Mouse (Mus musculus) lung, embryonic 14.5 days (tissue): Measurements from ENCODE around the gene Coq2. TPM values are rescaled to one million over a fixed set of nuclear protein-coding genes. Genes with fewer than 3 reads are reported as not detected.
A peak's percentile ranks its signal among the peaks of the same experiment; 100 is the strongest.

ENCODE experiments used
- ATAC-seq: fragments of 200-750 bp; cut with Nextera tagmentation; 2 replicates; pipeline ENCODE4 v1.8.0; 2017; ENCODE audit warnings: mild to moderate bottlenecking, moderate TSS enrichment, moderate library complexity; ENCODE audit not compliant: insufficient read depth
- DNase-seq: peaks from one replicate; pipeline ENCODE4 v3.0.0-alpha.2; 2015
- H3K27ac ChIP-seq: fragments of 300-500 bp; sonication (generic); 2 replicates; pipeline ENCODE4 v1.5.1; 2014; ENCODE audit warnings: low read depth, mild to moderate bottlenecking, moderate library complexity
- H3K27me3 ChIP-seq: fragments of 300-500 bp; sonication (generic); 2 replicates; pipeline ENCODE4 v1.6.1; 2014; ENCODE audit warnings: low read length, control low read depth; ENCODE audit not compliant: insufficient read depth
- H3K36me3 ChIP-seq: fragments of 300-500 bp; sonication (generic); 2 replicates; pipeline ENCODE4 v1.6.1; 2014; ENCODE audit warnings: control low read depth; ENCODE audit not compliant: insufficient read depth
- H3K4me1 ChIP-seq: fragments of 300-500 bp; sonication (generic); 2 replicates; pipeline ENCODE4 v1.6.1; 2014; ENCODE audit warnings: antibody characterized with exemption, control low read depth; ENCODE audit not compliant: insufficient read depth
- H3K4me2 ChIP-seq: fragments of 300-500 bp; sonication (generic); 2 replicates; pipeline ENCODE4 v1.6.1; 2014; ENCODE audit warnings: mild to moderate bottlenecking
- H3K4me3 ChIP-seq: fragments of 300-500 bp; sonication (generic); 2 replicates; pipeline ENCODE4 v1.5.1; 2014; ENCODE audit warnings: low read depth, low read length
- H3K9ac ChIP-seq: fragments of 300-500 bp; sonication (generic); 2 replicates; pipeline ENCODE4 v1.6.1; 2014
- H3K9me3 ChIP-seq: fragments of 300-500 bp; sonication (generic); 2 replicates; pipeline ENCODE4 v1.6.1; 2016; ENCODE audit warnings: low read depth, low read length, control low read depth
- CTCF ChIP-seq: IDR thresholded peaks from 2 replicates; pipeline ENCODE4 v1.5.1; 2016; ENCODE audit warnings: antibody characterized with exemption, low read depth
- WGBS: fragments of 180-500 bp; shearing (Covaris S2); extraction: QIAGEN DNeasy Blood & Tissue Kit; methylation state at CpG from one replicate; pipeline ENCODE4 v1.1.7; 2014; 5-methylcytosine and 5-hydroxymethylcytosine counted together
- polyA plus RNA-seq: library from polyadenylated mRNA; unstranded; fragments of >200 nt; fragmentation: Nextera tagmentation; extraction: Ambion mirVana; gene quantifications from 2 replicates; pipeline ENCODE4 v1.2.1, GENCODE M21; 2014

Coq2 gene
- polyA plus RNA-seq, 1 experiment from 2014 or later, result 70.9 TPM

DNA sequence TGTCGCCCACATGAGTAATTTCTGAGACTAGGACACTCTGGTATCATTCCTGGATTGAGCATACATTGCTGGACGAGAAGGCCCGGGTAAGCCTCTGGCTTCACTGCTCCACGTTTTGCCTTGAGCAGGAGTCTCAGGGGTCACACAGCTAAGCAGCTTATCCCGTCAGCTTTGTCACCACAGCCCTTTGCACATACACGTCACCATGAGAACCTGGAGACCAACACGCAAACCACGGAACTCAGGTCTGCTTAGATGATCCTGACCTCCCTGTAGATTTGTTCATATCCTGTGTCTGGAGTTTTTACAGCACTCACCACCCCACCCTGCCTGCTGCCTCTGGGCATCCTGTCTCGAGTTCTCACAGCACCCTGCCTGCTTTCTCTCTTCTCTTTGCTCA lies 54.0 kb downstream of the Coq2 start:
- ATAC-seq (no peak), DNase-seq (no peak)
- no peaks in the 10 kb centered on the region for H3K27me3 ChIP-seq
- no peaks in the 10 kb centered on the region for H3K4me1 ChIP-seq
- H3K4me2 ChIP-seq, result no peak overlapping the region
- no peaks in the 10 kb centered on the region for H3K36me3 ChIP-seq
- TF ChIP-seq CTCF, result no peak
- H3K9ac ChIP-seq, result no peak overlapping the region
- H3K9me3 ChIP-seq, result no peaks in the 10 kb centered on the region
- 71% methylated on average over 9 of the region's 9 CpGs for WGBS
- no peak overlapping the region for H3K27ac ChIP-seq
- H3K4me3 ChIP-seq, result no peak overlapping the region

DNA sequence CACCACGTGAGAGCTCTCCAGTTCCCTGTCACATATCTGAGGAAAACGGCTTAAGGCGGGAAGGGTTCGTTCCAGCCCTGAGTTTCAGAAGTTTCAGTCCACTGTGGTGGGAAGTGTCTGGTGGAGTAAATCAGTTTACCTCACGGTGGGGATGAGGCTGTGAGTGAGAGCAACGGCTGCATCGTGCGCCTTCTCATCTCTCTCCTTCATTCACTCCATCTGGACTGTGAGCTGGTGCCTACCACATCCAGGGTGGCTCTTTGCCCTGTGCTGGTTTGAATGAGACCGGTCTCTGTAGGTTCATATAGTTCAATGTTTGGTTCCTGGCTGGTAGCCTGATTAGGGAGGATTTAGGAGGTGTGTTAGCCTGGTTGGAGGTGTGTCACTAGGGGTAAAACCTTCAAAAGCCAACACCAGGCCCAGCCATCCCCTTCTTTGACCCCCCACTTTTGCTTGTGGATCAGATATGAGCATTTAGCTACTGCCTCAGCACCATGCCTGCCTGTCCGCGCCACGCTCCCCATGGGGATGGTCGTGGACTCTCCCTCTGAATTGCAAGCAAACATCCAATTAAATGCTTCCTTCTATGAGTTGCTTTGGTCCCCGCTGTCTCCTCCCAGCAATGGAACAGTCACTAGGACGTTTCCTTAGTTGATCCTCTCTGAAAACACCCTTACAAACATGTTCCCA lies 55.2 kb downstream of the Coq2 start:
- no peaks in the 10 kb centered on the region for H3K4me1 ChIP-seq
- 88% methylated on average over 15 of the region's 15 CpGs for WGBS
- no peak overlapping the region for H3K9ac ChIP-seq
- H3K27me3 ChIP-seq, result no peaks in the 10 kb centered on the region
- H3K9me3 ChIP-seq, result no peaks in the 10 kb centered on the region
- no peak for ATAC-seq
- H3K4me2 ChIP-seq, result no peak overlapping the region
- no peak for DNase-seq
- no peaks in the 10 kb centered on the region for H3K36me3 ChIP-seq
- TF ChIP-seq CTCF, result no peak
- no peak overlapping the region for H3K4me3 ChIP-seq
- H3K27ac ChIP-seq, result no peak overlapping the region

DNA sequence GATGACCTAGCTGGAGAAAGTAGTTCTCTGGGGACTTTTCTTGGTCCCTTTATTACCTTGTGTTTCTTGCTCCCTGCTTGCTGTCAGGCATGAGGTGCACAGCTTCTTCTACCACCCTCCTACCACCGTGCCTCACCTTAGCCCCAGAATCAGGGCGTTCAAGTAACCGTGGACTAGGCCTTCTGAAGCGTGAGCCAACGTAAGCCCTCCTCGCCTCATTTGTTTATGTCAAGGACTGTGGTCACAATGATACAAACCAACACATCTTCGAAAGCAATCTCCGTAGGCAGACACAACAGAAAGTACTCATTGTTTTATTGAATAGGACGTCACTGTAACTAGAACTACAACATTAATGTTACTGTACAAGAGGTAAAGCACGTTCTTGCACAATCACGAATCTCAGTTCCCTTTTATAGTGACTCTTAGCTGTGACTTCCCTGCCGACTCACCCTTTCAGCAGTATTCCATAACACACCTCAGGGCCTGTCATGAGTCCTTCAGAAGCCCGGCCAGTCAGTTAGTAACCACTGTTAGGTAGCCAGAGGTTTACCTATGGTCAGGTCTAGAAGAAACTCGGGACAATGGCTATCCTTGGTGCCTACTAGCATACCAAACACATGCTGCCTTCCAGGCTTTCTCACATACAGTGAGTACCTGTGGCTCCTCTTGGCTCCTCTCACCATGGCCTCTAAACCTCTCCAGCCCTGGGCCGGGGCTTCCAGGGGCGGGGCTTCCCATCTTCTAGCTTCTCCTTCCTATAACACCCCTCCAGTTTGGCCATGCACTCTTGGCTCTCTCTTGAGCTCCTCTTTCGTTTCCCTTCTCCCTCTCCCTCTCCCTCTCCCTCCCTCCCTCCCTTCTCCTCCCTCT lies 60.8 kb downstream of the Coq2 start:
- no peak for DNase-seq
- Histone ChIP-seq H3K36me3 (no peaks in the 10 kb centered on the region), H3K27me3 (no peaks in the 10 kb centered on the region), H3K27ac (no peak overlapping the region), H3K9me3 (no peaks in the 10 kb centered on the region), H3K9ac (no peak overlapping the region), H3K4me3 (no peak overlapping the region), H3K4me1 (no peaks in the 10 kb centered on the region), H3K4me2 (no peak overlapping the region)
- no peak for TF ChIP-seq CTCF
- 81% methylated on average over 17 of the region's 17 CpGs for WGBS
- no peak for ATAC-seq

DNA sequence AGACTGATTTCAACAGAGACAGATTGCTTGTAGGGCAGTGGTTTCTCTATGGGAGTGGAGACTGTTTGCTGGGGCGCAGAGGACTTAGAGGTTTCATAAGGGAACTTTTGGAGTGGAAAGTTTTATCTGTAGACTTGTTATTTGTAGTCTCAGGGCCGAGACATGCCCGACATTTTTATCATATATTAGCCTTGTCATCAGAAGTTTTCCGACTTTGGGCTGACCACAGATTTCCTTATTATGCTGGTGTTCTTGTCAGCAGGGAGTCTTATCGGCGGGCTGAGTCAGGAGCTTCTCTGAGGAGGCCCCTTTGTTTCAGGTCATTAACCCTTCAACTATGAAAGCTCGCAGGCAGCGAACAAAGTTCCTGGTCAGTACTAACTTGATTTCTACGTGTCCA lies 67.1 kb downstream of the Coq2 start:
- Histone ChIP-seq H3K4me2 (no peak overlapping the region), H3K4me3 (no peak overlapping the region), H3K4me1 (no peaks in the 10 kb centered on the region; the same call in 1 of the 2 replicates), H3K9ac (no peak overlapping the region), H3K9me3 (no peaks in the 10 kb centered on the region), H3K27me3 (no peaks in the 10 kb centered on the region), H3K27ac (no peak overlapping the region; the same call in 1 of the 2 replicates), H3K36me3 (no peaks in the 10 kb centered on the region)
- ATAC-seq (no peak), DNase-seq (no peak)
- 83% methylated on average over 9 of the region's 9 CpGs for WGBS
- no peak for TF ChIP-seq CTCF

DNA sequence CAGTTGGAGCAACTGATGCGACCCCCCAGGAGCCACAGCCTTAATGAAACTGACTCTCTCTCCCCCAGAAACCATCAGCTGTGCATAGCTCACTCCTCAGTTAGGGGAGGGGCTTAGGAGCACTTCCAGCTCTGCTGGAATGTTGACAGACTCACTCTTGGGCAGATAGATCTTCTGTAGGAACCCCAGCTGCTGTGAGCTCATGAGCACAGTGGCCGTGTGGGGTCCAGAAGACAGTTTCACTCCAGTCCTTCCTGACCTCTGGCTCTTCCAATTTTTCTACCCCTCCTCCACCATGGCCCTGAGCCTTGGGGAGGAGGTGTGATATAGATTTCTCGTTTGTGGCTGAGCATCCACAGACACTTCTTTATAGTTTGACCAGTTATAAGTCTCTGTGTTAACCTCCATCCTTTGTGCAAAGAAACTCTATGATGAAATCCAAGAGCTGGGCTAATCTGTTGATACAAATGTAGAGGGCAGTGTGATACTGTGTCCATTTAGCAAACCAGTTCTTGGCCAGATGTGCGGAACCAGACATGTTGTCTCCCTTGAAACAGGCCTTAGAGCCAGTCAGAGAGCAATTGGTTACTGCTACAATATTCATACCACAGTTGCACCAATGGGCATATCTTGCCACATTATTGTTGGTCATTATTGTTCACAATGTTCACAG lies 67.7 kb downstream of the Coq2 start:
- DNase-seq (peak; percentile 88), ATAC-seq (peak; percentile 87)
- Histone ChIP-seq H3K9me3 (no peaks in the 10 kb centered on the region), H3K4me1 (no peaks in the 10 kb centered on the region; the same call in 1 of the 2 replicates), H3K9ac (no peak overlapping the region), H3K4me2 (no peak overlapping the region), H3K27ac (peak overlapping the region; percentile 58; the same call in 1 of the 2 replicates), H3K27me3 (no peaks in the 10 kb centered on the region), H3K36me3 (no peaks in the 10 kb centered on the region), H3K4me3 (no peak overlapping the region)
- 27% methylated on average over 4 of the region's 4 CpGs for WGBS
- TF ChIP-seq CTCF, result no peak

DNA sequence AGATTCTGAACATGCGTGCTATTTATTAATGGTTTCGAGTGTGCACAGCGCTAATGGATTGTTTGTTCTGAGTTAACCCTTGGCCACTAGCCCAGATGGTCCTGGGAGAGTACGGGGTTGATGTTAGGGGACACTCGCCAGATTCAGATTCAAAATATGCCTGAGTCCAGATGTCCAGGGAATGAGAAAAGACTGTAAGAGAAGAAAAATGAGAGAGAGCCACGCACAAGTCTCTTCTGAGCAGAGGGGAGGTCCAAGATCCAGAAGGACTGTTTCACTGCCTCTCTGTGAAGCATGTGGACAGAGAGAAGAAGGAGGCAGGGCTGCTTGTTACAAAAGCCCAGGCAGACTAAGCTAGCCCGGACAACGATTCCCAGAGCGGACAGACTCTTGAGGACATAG lies 69.1 kb downstream of the Coq2 start:
- Histone ChIP-seq H3K4me3 (no peak overlapping the region), H3K9ac (no peak overlapping the region), H3K4me1 (no peaks in the 10 kb centered on the region; the same call in 1 of the 2 replicates), H3K27me3 (no peaks in the 10 kb centered on the region), H3K36me3 (no peaks in the 10 kb centered on the region), H3K4me2 (peak overlapping the region; percentile 21; the same call in 1 of the 2 replicates), H3K27ac (peak overlapping the region; percentile 68), H3K9me3 (no peaks in the 10 kb centered on the region)
- no peak for TF ChIP-seq CTCF
- peak; percentile 84 for ATAC-seq
- DNase-seq, result peak; percentile 92
- 10% methylated on average over 9 of the region's 9 CpGs for whole genome bisulfite sequencing

Other genes with a start within 250 kb of the Coq2 start
- gene Lin54, start 174.5 kb downstream of the Coq2 start, polyA plus RNA-seq, result 18.0 and 18.5 TPM in 2 replicates
- gene Cops4, start 156.8 kb downstream of the Coq2 start, polyA plus RNA-seq, result 202 and 209 TPM in 2 replicates
- 10.0 and 11.5 TPM in 2 replicates for gene Plac8, start 102.9 kb downstream of the Coq2 start, polyA plus RNA-seq
- 3.2 and 3.4 TPM in 2 replicates for gene Hpse, start 44.6 kb upstream of the Coq2 start, polyA plus RNA-seq
- 20.3 and 21.6 TPM in 2 replicates for gene Helq, start 123.5 kb upstream of the Coq2 start, polyA plus RNA-seq
- 161 and 167 TPM in 2 replicates for gene Mrps18c, start 123.5 kb upstream of the Coq2 start, polyA plus RNA-seq
- gene Abraxas1, start 145.8 kb upstream of the Coq2 start, polyA plus RNA-seq, result 30.2 and 32.0 TPM in 2 replicates
- 0.63 and 0.93 TPM in 2 replicates for gene Gpat3, start 170.6 kb upstream of the Coq2 start, polyA plus RNA-seq